Mouse (Mus musculus) inflammation-experienced regulatory T-cells, adult 16 weeks (primary cell): ENCODE measurements around the gene Lin37. TPM values are rescaled to one million over a fixed set of nuclear protein-coding genes. Genes with fewer than 3 reads are reported as not detected.

ENCODE experiments used
- polyA plus RNA-seq: library from polyadenylated mRNA; unstranded; fragments of 100-300 nt; shearing (Covaris generic); gene quantifications from one replicate; pipeline ENCODE4 v1.2.1, GENCODE M21; 2017

Gene Lin37
- 102 TPM for polyA plus RNA-seq

GRCm38 (mm10) chr7:30559443-30559954 is at the start of gene Lin37:
Gene Lin37 (minus strand): TSS chr7:30559838.

GRCm38 (mm10) chr7:30598786-30599185 is 39.1 kb upstream of the Lin37 start, which contains the start of gene Zbtb32:
Gene Zbtb32 (minus strand): TSS chr7:30598909.

GRCm38 (mm10) chr7:30588676-30589434 is 29.2 kb upstream of the Lin37 start, which contains the start of gene Kmt2b:
Gene Kmt2b (minus strand): TSS chr7:30588726.

DNA sequence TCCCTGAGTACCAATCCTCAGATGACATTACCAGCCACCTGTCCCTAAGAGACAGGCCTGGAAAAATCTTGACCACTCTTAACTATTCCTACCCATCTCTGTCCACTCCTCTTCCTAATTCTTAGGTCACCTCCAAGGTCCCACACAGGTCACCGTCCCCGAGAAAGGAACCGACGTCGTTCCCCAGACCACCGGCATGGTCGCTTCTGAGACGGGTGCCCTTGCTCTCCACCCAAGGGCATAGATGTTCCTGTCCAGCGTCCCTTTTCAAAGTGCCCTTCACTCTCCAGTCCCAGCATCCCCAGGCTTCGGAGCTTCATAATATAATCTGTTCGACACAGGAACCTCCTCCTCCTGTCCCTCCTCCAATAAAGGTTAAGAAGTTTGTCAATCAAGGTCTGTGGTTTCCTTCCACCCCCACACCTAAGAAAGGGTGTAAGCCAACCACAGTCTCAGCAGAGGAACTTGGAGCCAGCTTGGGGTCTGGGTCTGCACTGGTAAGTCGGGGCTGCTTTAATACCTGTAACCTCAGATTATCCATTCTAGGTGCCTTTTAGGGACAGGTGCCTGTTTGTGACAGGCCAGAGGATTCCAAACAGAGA is 5.4 kb upstream of the Lin37 start, which contains the start of gene Igflr1:
Igflr1 (plus strand) TSS at position 458 of the 602 bp plus-strand sequence.

GRCm38 (mm10) chr7:30563117-30563905 is 3.7 kb upstream of the Lin37 start, which contains the start of the genes U2af1l4, Gm49396 and Psenen:
Gene U2af1l4 (plus strand): TSS chr7:30563301.
Gene Gm49396 (plus strand): TSS chr7:30563344.
Gene Psenen (minus strand): TSS chr7:30563627.

GRCm38 (mm10) chr7:30552102-30553020 is 7.3 kb downstream of the Lin37 start, which contains the start of the genes Hspb6 and Proser3:
Gene Hspb6 (plus strand): TSS chr7:30552178.
Gene Proser3 (minus strand): TSS chr7:30552299.

GRCm38 (mm10) chr7:30534633-30535577 is 24.7 kb downstream of the Lin37 start, which contains the start of gene Arhgap33:
Gene Arhgap33 (minus strand): TSS chr7:30535060.

Other genes with a start within 250 kb of the Lin37 start
- gene Syne4, start 245.0 kb downstream of the Lin37 start, polyA plus RNA-seq, result 18.4 TPM
- not detected for gene E130208F15Rik, start 238.1 kb downstream of the Lin37 start, polyA plus RNA-seq
- 11.3 TPM for gene Sdhaf1, start 235.9 kb downstream of the Lin37 start, polyA plus RNA-seq
- gene Lrfn3, start 197.1 kb downstream of the Lin37 start, polyA plus RNA-seq, result not detected
- 14.5 TPM for gene Tyrobp, start 146.1 kb downstream of the Lin37 start, polyA plus RNA-seq
- 407 TPM for gene Hcst, start 140.0 kb downstream of the Lin37 start, polyA plus RNA-seq
- 110 TPM for gene Nfkbid, start 138.1 kb downstream of the Lin37 start, polyA plus RNA-seq
- gene Aplp1, start 114.3 kb downstream of the Lin37 start, polyA plus RNA-seq, result 7.7 TPM
- gene Kirrel2, start 102.1 kb downstream of the Lin37 start, polyA plus RNA-seq, result not detected
- gene Nphs1, start 101.5 kb downstream of the Lin37 start, polyA plus RNA-seq, result not detected
- gene Prodh2, start 66.2 kb downstream of the Lin37 start, polyA plus RNA-seq, result not detected
- gene Arhgap33, start 24.8 kb downstream of the Lin37 start, polyA plus RNA-seq, result 1.5 TPM
- gene Hspb6, start 7.7 kb downstream of the Lin37 start, polyA plus RNA-seq, result 3.7 TPM
- gene Proser3, start 7.5 kb downstream of the Lin37 start, polyA plus RNA-seq, result 10.8 TPM
- 47.4 TPM for gene U2af1l4, start 3.5 kb upstream of the Lin37 start, polyA plus RNA-seq
- 122 TPM for gene Gm49396, start 3.5 kb upstream of the Lin37 start, polyA plus RNA-seq
- gene Psenen, start 3.8 kb upstream of the Lin37 start, polyA plus RNA-seq, result 244 TPM
- gene Igflr1, start 5.6 kb upstream of the Lin37 start, polyA plus RNA-seq, result 235 TPM
- gene Kmt2b, start 28.9 kb upstream of the Lin37 start, polyA plus RNA-seq, result 10.1 TPM
- gene Zbtb32, start 39.1 kb upstream of the Lin37 start, polyA plus RNA-seq, result 19.2 TPM
- gene Upk1a, start 53.0 kb upstream of the Lin37 start, polyA plus RNA-seq, result 0.82 TPM
- 664 TPM for gene Cox6b1, start 66.3 kb upstream of the Lin37 start, polyA plus RNA-seq
- not detected for gene Etv2, start 76.0 kb upstream of the Lin37 start, polyA plus RNA-seq
- 224 TPM for gene Rbm42, start 90.5 kb upstream of the Lin37 start, polyA plus RNA-seq
- gene Haus5, start 105.2 kb upstream of the Lin37 start, polyA plus RNA-seq, result 41.2 TPM
- gene Pmis2, start 111.8 kb upstream of the Lin37 start, polyA plus RNA-seq, result not detected
- gene 2200002J24Rik, start 139.1 kb upstream of the Lin37 start, polyA plus RNA-seq, result not detected
- not detected for gene Atp4a, start 152.4 kb upstream of the Lin37 start, polyA plus RNA-seq
- 117 TPM for gene Tmem147, start 169.7 kb upstream of the Lin37 start, polyA plus RNA-seq
- gene Gapdhs, start 183.8 kb upstream of the Lin37 start, polyA plus RNA-seq, result 0.37 TPM
- 1.3 TPM for gene Sbsn, start 191.6 kb upstream of the Lin37 start, polyA plus RNA-seq
- gene Dmkn, start 203.9 kb upstream of the Lin37 start, polyA plus RNA-seq, result not detected
- not detected for gene Krtdap, start 228.1 kb upstream of the Lin37 start, polyA plus RNA-seq